Mouse (Mus musculus): Measurements from ENCODE around the gene Prdm1. TPM values are rescaled to one million over a fixed set of nuclear protein-coding genes. Genes with fewer than 3 reads are reported as not detected.

Gene Prdm1
- total RNA-seq, 2 experiments from 2014 or later = 0.46 to 1.6 TPM

DNA sequence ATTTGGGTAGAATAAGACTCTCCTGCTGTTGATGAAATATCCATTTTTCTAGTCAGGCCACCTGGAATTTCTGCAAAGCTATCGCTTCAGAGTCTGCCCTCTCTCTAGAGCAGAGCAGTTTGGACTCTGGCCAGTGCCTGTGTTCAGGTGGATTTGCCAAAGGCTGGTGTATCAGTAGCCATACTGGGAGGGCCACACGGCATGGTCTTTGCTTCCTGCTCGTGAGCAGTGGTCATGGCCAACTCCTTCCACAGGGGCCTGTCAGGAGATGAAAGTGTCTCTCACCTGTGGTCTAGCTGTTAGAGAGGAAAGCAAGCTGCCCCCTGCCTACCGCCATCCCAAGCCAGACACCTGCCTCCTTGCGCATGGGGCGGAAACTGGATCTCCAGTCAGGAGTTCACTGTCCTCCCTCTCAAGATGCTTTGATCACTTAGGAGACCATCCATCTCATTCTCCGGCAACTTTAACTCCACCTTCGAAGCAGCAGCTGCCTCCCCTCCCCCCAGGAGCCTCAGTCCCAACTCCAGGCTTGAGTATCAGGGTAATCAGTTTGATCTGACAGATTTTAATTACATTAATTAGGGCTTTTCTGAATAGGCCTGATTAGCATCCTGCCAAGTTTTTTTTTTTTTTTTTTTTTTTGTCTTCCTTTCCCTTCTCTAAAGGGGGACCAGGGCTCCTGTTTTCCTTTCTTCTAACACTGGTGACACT, 35.3 kb downstream of the Prdm1 start:
- no peak for DNase-seq

DNA sequence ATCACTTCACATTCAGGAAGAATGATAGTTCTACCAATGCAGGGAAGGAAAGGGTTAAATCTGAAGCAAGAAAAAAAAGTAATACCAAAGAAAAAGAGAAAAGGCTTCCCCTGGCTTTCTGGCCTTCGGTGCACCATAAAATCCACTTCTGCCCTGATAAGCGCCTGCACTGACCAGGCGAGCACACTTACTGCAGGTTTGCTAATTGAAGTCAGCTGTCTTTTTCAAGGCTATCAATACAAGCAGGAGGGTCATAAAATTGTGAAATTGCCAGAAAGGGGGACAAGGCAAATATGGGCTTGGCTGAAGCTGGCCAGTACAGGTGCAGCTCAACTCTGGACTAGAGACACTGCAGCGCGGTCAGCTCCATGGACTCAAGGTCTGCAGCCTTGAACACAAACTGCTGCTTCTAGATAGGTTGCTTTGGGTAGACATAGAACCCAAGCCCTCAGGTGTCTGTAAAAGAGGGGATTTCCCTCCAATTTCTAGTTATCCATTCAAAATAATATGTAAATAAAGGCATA, 37.3 kb downstream of the Prdm1 start:
- no peak for DNase-seq

DNA sequence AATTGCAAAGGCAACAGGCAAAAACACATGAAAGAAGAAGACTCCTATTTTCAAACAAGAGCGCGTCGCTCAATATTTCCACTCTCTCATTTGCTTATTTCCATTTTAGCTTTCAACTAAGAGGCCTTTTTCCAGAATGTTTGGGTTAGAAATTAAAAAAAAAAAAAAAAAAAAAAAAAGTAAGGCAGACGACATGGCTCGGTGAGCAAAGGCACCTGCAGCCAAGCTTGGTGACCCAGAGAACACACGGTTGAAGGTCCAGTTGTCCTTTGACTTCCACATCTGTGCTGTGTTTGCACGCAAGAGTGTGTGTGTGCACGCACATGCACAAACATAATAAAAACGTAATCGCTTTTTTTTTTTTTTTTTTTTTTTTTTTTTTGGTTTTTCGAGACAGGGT, 41.2 kb downstream of the Prdm1 start:
- DNase-seq = no peak

DNA sequence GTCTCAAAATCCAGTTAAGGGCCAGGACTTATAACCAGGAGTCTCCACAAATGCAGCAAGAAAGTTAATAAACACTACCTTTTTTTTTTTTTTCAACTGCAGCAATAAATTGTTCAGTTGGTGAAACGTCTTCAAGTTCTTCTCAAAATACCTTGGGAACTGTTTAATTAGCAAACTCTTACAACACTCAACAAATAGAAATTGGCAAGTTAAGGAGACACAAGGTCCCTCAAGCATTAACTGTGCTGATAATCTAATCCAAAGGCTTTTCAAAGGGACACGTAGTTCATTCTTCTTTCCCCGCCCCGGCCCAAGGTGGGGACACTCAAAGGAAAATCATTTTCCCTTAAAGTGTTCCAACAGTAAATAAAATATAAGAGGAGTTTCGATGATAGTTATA, 44.2 kb downstream of the Prdm1 start:
- DNase-seq = no peak

DNA sequence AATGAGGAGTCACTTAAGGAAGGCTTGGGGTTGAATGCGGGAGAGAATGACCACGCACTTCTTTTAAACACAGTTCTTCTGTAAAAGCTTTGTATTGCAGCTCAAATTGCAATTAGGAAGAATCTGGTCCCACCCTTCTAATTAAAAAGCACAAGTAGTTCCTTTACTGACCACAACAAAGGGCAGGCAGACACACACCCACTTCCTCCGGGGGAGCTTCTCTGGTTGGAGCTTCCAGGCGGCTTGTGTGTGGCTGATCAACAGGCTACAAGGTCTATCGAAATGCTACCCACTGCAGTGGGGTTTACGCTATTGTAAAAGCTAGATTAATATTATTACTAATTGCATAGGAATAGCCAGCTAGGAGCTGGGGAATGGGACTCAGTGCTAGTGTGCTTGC, 45.2 kb downstream of the Prdm1 start:
- DNase-seq = peak in 1 of 2 experiments; percentile 27

DNA sequence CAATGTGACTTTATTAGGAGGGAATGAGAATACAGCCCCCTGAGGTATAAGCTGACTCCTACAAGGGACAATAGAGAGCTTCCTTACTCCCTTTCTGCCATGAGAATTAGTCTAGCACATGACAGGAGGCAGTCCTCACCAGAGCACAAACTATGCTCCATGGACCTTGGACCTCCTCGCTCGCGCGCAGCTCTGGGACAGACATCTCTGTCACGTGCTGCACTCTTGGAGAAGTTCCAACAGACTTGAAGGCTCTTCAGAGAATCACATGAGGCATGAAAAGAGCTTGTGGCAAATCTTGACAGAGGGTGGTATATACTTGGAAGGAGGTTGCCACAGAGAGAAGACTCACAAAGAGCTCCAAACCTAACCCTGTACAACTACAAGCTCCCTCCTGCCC, 46.9 kb downstream of the Prdm1 start:
- DNase-seq = no peak

DNA sequence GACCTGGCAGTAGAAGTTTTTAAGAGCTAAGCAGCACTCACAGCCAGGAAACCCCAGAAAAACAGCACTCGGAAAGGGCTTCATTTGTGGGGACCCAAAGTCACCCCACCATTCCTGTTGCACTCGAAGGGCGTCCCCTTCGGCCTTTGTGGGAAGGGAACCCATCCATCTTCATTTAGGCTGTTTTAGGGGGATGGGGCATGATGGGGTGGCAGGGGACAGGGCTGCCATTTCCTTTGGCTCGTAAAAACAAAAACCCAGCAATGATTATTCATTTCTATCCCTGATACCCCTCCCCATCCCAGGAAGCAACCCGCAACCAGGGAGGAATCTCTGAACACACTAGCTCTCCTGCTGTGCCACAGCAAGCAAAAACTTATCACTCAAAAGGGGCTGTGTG, 49.0 kb downstream of the Prdm1 start:
- no peak for DNase-seq

DNA sequence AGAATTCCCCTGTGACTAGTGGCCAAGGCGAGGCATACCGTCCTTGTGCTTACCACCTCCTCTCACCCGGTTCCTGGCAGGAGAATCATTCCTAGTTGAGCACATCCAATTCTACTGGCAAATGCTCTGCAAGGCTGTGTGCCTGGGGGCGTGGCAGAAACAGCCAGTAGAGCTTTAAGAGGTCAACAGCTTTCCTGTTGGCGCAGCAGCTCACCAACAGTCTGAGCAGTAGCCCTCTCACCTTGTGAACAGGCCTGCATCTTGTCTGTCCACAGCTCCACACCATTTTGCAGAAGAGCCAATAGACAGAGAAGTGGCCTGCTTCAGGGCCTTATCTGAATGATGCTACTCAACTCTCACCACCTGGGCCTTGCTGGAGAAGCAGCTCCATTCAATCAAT, 50.2 kb downstream of the Prdm1 start:
- no peak for DNase-seq

DNA sequence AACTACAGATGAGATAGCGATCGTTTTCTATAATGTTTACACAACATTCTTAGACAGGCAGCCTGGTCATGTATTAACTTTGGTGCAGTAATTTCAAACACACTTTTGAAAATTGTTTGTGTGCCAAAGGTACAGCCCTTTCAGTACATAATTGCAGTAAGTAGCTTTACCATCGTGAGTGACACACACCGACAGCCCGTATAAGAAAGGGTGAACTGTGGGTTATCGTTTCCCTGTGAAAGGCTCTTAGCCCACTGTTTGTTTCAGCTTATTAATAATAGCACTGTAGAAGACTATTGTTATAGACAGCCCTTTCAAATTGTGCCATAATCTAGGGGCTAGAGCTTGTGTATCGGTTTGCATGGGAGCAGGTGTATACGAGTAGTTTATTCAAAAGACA, 51.1 kb downstream of the Prdm1 start:
- no peak for DNase-seq

DNA sequence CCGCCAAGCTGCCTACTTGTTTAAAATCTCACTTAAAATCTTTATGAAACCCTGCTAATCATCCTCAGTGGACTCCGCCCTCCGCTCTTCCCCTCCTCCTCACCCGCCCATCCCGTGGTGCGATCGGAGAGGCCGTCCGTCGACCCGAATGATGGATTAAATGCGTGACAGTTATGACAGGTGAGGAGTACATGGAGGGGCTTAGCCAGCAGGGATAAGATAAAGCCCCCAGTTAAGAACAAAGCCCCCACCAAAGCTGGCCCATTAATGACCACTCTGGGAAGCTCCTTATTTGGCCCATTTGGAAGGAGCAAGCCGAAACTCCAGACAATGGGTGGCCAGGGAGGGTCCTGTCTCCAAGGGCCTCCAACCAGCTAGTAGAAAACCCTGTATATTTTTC, 51.8 kb downstream of the Prdm1 start:
- DNase-seq = no peak

DNA sequence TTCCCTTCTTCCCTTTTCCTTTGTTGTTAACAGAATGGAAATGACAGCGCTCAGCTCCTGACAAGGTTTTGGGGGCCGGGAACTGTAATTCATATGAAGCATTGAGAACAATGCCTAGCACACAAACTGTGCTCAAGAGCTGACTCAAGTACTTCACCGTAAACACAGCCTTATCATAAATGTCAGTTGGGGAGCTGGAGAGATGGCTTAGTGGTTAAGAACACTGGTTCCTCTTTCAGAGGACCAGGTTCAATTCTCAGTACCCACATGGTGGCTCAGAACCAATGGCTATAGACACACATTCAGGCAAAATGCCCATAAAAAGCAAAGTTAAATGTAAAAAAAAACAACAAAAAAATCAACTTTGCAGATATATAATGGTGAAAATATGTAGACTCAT, 52.9 kb downstream of the Prdm1 start:
- DNase-seq = no peak

DNA sequence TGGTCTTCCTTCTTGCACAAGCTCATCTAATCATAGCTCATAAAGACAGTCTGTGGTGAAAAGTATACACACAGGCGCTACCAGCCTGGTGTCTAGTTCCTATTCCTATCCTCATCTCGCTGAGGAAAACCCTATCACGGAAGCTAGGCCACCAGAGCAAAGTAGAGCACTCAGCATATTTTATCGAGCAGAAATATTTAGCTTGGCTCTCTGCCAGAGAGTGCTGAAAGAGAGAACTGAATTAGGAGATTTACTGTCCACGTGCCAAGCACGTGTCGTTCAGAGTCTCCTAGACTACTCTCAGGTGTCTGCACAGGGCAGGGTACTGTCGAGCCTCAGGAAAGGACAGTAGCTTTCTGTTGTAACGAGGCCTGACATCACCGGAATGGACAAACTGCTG, 54.0 kb downstream of the Prdm1 start:
- DNase-seq = peak; percentile 41 to 55

DNA sequence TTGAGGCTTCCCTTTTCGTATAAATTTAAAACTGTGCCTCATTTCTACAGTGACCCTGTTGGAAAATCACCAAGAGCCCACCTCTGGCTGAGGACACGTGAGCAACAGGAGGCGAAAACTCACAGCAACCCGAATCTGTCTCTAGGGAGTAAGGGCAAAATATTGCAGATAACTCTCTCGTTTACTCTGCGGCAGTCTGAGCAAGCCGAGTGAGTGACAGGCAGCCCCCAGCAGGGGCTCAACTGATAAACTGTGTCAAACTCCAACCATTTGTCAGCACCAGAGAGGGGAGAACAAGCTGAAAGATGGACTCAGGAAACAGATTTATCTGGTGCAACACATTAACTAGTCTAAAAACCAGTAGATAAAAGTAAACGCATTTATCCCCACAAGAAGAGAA, 62.7 kb downstream of the Prdm1 start:
- no peak for DNase-seq

DNA sequence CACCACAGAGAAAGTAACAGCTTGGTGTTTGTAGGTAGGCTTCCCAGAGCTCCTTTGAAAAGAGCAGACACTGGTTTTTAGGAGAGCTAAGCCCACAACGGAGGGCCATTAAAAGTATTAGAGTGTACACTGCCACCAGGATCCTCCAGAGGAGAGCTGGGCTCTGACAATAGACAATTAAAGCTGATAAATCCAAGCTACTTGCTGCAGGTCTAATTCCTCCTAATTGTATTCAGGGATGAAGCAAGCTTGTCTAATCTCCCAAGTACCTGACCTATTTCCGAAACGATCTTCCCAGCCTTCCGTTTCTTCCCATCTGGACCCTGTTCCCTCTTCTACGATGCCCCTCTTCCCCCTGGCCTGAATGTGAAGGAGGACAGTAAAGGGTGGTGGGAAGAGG, 63.7 kb downstream of the Prdm1 start:
- no peak for DNase-seq

DNA sequence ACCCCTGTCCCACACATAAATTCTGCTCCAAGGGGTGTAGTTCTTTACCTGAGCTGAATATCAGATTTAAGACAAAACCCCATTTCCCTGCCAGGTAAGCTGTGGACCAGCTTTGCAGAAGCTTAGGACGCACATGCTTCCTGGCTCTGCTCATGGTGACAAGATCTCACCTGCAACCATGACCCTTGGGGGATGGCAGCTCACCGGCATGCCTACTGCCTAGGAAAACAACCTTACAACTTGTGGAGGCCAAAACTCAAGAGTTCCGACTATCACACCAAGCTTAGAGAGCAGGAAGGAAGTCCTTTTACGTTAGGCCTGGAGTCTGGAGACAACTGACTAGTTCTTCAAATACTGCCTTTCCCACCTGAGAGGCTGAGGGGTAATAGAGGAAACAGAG, 64.4 kb downstream of the Prdm1 start:
- no peak for DNase-seq

DNA sequence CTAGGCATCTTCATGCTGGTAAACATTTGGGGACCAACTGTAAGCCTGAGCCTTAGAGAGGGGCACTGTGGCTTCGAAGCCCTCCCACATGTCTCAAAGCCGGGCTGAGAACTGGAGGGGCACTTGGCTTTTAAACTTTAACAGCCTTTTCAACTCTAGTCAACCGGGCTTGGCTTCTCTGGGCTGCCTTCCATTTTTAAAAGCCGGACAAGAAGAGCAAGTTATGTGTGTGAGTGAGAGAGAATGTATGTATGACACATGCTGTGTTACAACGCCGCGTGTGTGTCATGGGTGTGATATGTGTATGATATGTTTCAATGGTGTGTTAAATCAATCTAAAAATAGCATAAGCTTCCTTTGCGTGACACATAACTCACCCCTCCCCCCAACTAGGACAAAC, 66.0 kb downstream of the Prdm1 start:
- no peak for DNase-seq

DNA sequence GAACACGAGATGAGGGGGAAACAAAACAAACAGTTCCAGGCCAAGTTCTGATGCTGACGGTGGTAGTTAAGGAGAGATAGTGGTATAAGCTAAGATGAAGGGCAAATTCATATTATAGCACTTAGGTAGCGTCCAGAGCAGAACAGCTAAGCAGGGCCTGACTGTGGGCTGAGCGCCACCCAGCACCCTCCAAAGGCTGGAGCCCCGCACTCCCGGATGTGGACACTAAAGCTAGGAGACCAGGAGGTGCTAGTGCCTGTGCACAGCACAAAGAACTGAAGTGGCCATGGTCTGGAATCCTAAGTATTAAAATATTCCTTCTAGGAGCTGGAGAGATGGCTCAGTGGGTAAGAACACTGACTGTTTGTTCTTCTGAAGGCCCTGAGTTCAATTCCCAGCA, 67.2 kb downstream of the Prdm1 start:
- no peak for DNase-seq

DNA sequence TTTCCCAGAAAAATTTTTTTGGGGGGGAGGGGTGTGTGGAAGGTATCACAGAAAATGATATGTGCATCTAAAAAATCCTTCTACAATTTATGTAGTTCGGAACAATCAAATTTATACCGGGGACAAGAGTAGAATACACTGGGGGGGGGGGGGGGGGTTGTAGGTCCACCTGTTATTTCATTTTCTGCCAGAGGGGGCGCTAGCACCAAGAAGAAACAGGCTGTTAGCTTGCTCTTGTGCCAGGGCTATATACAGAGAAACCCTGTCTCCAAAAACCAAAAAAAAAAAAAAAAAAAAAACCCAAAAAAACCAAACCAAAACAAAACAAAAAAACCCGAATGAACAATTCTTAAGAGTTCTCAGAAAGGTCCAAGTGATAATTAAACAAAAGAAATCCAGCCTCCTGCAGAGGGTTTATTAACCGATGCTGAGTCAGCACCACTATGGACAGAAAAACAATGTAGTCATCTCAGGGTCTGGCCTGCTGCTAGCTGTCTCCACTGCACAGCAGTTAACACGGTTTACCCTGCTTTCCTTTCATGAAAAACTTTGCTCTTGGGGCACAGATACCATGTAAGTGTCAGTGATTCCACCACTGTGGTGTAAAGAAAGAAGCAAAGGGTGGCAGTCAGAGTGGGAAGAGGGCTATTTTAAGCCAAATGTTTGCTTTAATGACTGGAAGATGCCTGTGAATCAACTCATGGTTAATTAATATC, 68.0 kb downstream of the Prdm1 start:
- peak; percentile 60 to 78 for DNase-seq

DNA sequence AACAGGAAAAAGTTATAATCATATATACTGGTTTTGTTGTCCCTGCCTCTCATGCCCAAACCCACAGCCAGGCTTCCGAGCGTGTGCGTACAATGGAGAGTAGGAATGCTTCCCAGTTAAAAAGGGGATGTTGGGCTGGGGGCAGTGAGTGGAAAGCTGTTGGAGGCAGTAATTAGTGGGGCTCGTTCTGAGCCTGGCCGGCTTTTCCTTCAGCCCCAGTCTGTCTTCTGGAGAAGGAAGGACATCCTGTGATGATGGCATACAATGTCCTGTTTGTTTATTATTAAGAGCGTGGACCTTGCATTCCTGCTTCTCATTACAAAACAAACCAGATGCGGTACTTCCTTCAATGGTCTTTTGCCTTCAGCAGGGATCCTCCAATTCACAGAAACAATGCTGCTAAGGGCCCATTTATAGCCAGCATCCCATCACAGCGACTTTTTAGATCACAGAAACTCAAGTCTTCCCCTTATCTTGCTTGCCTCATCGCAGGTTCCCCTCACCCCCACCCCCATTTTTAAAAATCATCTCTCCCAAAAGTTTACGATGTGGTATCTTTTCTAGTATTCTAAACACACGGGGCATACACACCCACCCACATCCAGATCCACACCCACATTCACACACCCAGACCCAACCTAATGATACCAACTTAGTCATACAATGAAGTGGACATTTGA, 68.8 kb downstream of the Prdm1 start:
- peak in 1 of 2 experiments; percentile 33 for DNase-seq

DNA sequence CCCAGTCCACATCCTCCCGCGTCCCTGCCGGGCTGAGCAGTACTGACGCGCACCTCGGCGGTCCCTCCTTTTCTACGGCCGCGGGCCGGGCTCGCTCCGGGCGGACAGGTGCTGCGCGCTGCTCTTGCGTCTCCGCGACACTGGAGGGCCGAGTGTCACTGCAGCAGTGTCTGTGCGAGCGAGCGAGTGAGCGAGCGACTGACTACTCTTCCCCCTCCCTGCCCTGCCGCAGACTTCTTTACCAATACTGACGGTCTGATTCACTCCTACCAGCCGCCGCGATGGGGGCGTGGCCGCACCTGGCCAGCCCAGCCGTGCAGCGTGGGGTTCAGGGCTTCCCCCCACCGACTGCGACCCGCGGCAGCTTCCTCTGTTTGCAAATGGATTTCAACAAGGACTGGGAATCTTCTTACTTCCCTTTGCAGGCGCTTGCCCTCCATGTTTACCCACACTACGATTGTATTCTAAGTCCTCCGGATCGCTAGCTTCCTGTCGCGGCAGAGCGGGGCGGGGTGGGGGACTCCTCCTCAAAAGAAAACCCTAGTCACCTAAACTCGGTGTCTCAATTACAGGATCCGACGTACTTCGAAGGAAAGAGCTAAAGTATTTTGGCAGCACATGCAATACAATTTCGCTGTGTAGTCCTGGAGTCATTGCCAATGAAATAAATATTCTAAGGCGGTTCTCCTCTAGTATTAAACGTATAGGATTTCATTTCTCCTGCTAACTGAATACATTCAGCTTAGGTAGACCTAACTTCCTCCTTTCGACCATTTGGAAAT, 69.6 kb downstream of the Prdm1 start:
- DNase-seq = peak; percentile 70

DNA sequence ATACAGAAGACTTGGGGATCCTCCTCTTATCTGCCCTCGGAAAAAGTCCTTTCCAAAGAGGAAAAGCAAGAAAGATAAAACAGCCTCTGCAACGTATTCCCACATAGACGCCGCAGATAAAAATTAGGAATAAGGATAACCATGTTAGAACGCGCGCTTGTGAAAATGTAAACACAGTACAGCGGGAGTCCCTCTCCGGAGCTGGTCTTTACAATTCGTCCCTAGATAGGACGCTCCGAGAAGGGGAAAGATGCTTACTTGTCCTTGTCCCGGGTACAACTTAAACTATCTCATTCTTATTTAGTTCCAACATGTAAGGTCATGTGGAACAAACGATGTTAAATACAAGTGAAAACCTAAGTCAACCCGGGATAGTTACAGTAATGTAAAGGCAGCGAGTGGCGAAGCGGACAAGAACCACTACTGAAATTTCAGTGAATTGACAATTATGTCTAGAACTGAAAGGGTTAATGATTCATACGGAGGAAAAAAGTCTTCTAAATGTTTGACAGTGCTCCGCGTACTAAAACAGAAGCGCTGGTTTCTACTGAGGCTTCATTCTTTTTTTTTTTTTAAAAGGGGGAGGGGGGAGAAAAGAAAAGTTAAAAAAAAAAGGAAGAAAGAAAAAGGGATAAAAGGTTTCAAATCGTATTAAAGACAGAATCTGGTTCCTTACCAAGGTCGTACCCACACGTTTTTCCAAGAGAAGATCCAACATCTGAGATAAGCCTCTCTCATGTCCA, 70.3 kb downstream of the Prdm1 start:
- peak in 1 of 2 experiments; percentile 39 for DNase-seq

All from heart, adult 18-20 months (tissue).